Comparison of ENCODE assay signal across 9 mouse cellular contexts in the genomic region with DNA sequence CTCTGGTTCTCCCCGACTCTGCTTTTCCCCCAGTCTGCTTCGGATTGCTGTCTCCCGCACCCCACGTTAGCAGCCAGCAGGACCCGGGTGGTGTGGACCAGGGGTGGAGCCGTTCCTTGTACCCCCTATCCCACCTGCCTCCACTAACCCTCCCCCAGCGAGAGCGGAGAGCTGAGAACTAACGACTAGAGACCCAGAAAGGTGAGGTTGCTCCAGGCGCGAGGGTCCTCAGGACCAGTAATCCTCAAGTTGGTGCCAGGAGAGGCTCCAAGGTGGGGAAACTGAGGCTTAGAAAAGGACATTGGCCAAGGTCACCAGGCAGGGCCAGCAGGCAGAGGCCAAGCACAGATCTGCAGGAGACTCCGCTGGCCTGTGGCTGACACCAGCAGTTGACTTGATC. TPM values are rescaled to one million over a fixed set of nuclear protein-coding genes. Genes with fewer than 3 reads are reported as not detected.
DNase-seq lines count a peak whose midpoint lies in the region; ATAC-seq lines count a peak whose summit lies in the region.
"Had no signal": no experiment of that assay in that cellular context is flagged by ENCODE, and none has a peak within 500 bp of the region (broad histone marks: within the 10 kb centered on the region; RNA-seq: fewer than 3 reads in every experiment).

No protein-coding gene starts in this region.

- no peaks in the 10 kb centered on the region for H3K36me3 ChIP-seq in kidney, embryonic 16.5 days (ENCODE audit: insufficient read depth, low read length)
- no peaks in the 10 kb centered on the region for H3K36me3 ChIP-seq in embryonic facial prominence, embryonic 13.5 days
- no peaks in the 10 kb centered on the region for H3K36me3 ChIP-seq in limb, embryonic 10.5 days
- no peaks in the 10 kb centered on the region for H3K36me3 ChIP-seq in neural tube, embryonic 13.5 days

- H3K9me3 ChIP-seq in kidney, embryonic 16.5 days (ENCODE audit: low read length) = no peaks in the 10 kb centered on the region
- H3K9me3 ChIP-seq in embryonic facial prominence, embryonic 13.5 days = no peaks in the 10 kb centered on the region
- no peaks in the 10 kb centered on the region for H3K9me3 ChIP-seq in limb, embryonic 10.5 days (replicated peaks)
- H3K9me3 ChIP-seq in neural tube, embryonic 13.5 days = no peaks in the 10 kb centered on the region

- H3K9ac ChIP-seq in kidney, embryonic 16.5 days (replicated peaks; ENCODE audit: low read length) = no peak overlapping the region
- H3K9ac ChIP-seq in embryonic facial prominence, embryonic 13.5 days = no peak overlapping the region
- H3K9ac ChIP-seq in neural tube, embryonic 13.5 days = peak overlapping the region; percentile 81

- peaks cover 12% of the 10 kb centered on the region for H3K4me1 ChIP-seq in kidney, embryonic 16.5 days (ENCODE audit: insufficient read depth, low read length)
- peaks cover 16% of the 10 kb centered on the region for H3K4me1 ChIP-seq in embryonic facial prominence, embryonic 13.5 days
- peaks cover 28% of the 10 kb centered on the region for H3K4me1 ChIP-seq in limb, embryonic 10.5 days
- H3K4me1 ChIP-seq in neural tube, embryonic 13.5 days (replicated peaks) = peaks cover 58% of the 10 kb centered on the region

- no peak for ATAC-seq in kidney, embryonic 16.5 days (ENCODE audit: low FRiP score, low TSS enrichment)
- no peak for ATAC-seq in embryonic facial prominence, embryonic 13.5 days (ENCODE audit: insufficient number of reproducible peaks, insufficient read depth, low FRiP score, low TSS enrichment, low read depth)
- ATAC-seq in neural tube, embryonic 13.5 days (ENCODE audit: low read depth) = peak; percentile 9; the same call in 1 of the 2 replicates

- peak overlapping the region; percentile 92 for H3K4me2 ChIP-seq in kidney, embryonic 16.5 days (replicated peaks; ENCODE audit: low read depth, low read length)
- peak overlapping the region; percentile 98 for H3K4me2 ChIP-seq in embryonic facial prominence, embryonic 13.5 days
- peak overlapping the region; percentile 99 for H3K4me2 ChIP-seq in neural tube, embryonic 13.5 days

- H3K4me3 ChIP-seq in kidney, embryonic 16.5 days (ENCODE audit: low read length) = peak overlapping the region; percentile 53
- peak overlapping the region; percentile 55 for H3K4me3 ChIP-seq in embryonic facial prominence, embryonic 13.5 days
- peak overlapping the region; percentile 61 for H3K4me3 ChIP-seq in limb, embryonic 10.5 days
- H3K4me3 ChIP-seq in neural tube, embryonic 13.5 days = peak overlapping the region; percentile 67

- DNase-seq in kidney, postnatal 36 days = no peak
- peak; percentile 55 for DNase-seq in limb, embryonic 10.5 days (ENCODE audit: low spot score)
- DNase-seq in thymus, postnatal 25 days = no peak
- no peak for DNase-seq in urinary bladder, adult 2 months (ENCODE audit: low spot score)
- DNase-seq in yolk sac, embryonic 10.5 days (ENCODE audit: low spot score) = no peak
- DNase-seq: heart, postnatal 36 days had no signal

- H3K27ac ChIP-seq in kidney, embryonic 16.5 days (ENCODE audit: low read length) = no peak overlapping the region
- no peak overlapping the region for H3K27ac ChIP-seq in embryonic facial prominence, embryonic 13.5 days
- no peak overlapping the region for H3K27ac ChIP-seq in limb, embryonic 10.5 days
- peak overlapping the region; percentile 42 for H3K27ac ChIP-seq in neural tube, embryonic 13.5 days (replicated peaks)

- H3K27me3 ChIP-seq in kidney, embryonic 16.5 days (ENCODE audit: insufficient read depth, low read length) = peaks cover 76% of the 10 kb centered on the region
- peaks cover 93% of the 10 kb centered on the region for H3K27me3 ChIP-seq in embryonic facial prominence, embryonic 13.5 days
- H3K27me3 ChIP-seq in limb, embryonic 10.5 days (ENCODE audit: low read depth, poor library complexity, severe bottlenecking) = peaks cover 99% of the 10 kb centered on the region
- H3K27me3 ChIP-seq in neural tube, embryonic 13.5 days = peaks cover 89% of the 10 kb centered on the region

- under 1% methylated on average over 12 of the region's 12 CpGs for WGBS in kidney, embryonic 16.5 days
- 2% methylated on average over 12 of the region's 12 CpGs for WGBS in embryonic facial prominence, embryonic 13.5 days
- WGBS in limb, embryonic 10.5 days = under 1% methylated on average over 12 of the region's 12 CpGs
- under 1% methylated on average over 12 of the region's 12 CpGs for WGBS in neural tube, embryonic 13.5 days

RNA-seq across cellular contexts. Expression of a gene that starts 0.7 kb away (rescaled TPM):
- 0.12 TPM in 2 replicates for polyA plus RNA-seq in kidney, embryonic 16.5 days (2015; fragmentation: Nextera tagmentation; extraction: Ambion mirVana)
- polyA plus RNA-seq in embryonic facial prominence, embryonic 13.5 days (2015; fragmentation: Nextera tagmentation; extraction: Ambion mirVana) = 0.17 and 0.34 TPM in 2 replicates
- polyA plus RNA-seq in limb, embryonic 10.5 days (2016; fragmentation: Nextera tagmentation; extraction: Ambion mirVana) = 0.10 and 0.13 TPM in 2 replicates
- 2.7 and 3.3 TPM in 2 replicates for polyA plus RNA-seq in neural tube, embryonic 13.5 days (2015; fragmentation: Nextera tagmentation; extraction: Ambion mirVana)
- polyA plus RNA-seq in urinary bladder, adult 2 months (2012; rRNA removed) = 0.46 and 0.65 TPM in 2 replicates

RNA-seq across cellular contexts. Expression of a gene that starts 42.8 kb away (rescaled TPM):
- 70.9 and 71.8 TPM in 2 replicates for polyA plus RNA-seq in kidney, embryonic 16.5 days (2015; fragmentation: Nextera tagmentation; extraction: Ambion mirVana)
- 57.6 and 69.4 TPM in 2 replicates for polyA plus RNA-seq in embryonic facial prominence, embryonic 13.5 days (2015; fragmentation: Nextera tagmentation; extraction: Ambion mirVana)
- polyA plus RNA-seq in limb, embryonic 10.5 days (2016; fragmentation: Nextera tagmentation; extraction: Ambion mirVana) = 83.0 and 83.7 TPM in 2 replicates
- polyA plus RNA-seq in neural tube, embryonic 13.5 days (2015; fragmentation: Nextera tagmentation; extraction: Ambion mirVana) = 61.5 and 72.6 TPM in 2 replicates
- polyA plus RNA-seq in urinary bladder, adult 2 months (2012; rRNA removed) = 64.8 and 77.0 TPM in 2 replicates

RNA-seq across cellular contexts. Expression of a gene that starts 43.1 kb away (rescaled TPM):
- polyA plus RNA-seq in kidney, embryonic 16.5 days (2015; fragmentation: Nextera tagmentation; extraction: Ambion mirVana) = 915 and 962 TPM in 2 replicates
- 769 and 773 TPM in 2 replicates for polyA plus RNA-seq in embryonic facial prominence, embryonic 13.5 days (2015; fragmentation: Nextera tagmentation; extraction: Ambion mirVana)
- polyA plus RNA-seq in limb, embryonic 10.5 days (2016; fragmentation: Nextera tagmentation; extraction: Ambion mirVana) = 672 and 718 TPM in 2 replicates
- 595 and 628 TPM in 2 replicates for polyA plus RNA-seq in neural tube, embryonic 13.5 days (2015; fragmentation: Nextera tagmentation; extraction: Ambion mirVana)
- polyA plus RNA-seq in urinary bladder, adult 2 months (2012; rRNA removed) = 1,105 and 1,175 TPM in 2 replicates
